Comparison of ENCODE assay signal across 27 mouse cellular contexts in the genomic region with DNA sequence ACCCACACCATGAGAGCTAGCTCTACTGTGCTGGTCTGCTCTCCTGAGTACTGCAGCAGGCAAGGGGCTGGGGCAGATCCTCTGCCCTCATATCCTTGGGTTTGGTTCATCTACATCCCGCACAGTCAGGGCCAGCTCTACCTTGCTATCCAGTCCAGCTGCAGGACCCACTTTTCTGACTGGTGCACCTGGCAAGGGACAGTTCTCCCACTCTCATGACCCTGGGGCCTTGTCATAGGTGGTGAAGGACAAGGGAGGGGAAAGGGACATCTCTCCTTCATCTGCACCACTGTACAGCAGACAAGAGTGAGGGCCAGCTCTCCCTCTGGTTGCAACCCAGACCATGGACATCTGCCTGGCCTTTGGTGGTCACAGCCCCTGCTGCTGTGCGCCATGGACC.
DNase-seq lines count a peak whose midpoint lies in the region; ATAC-seq and TF ChIP-seq lines count a peak whose summit lies in the region.
"Had no signal": no experiment of that assay in that cellular context is flagged by ENCODE, and none has a peak within 500 bp of the region (broad histone marks: within the 10 kb centered on the region; RNA-seq: fewer than 3 reads in every experiment).

No protein-coding gene starts in this region.

- no peak for DNase-seq in embryonic facial prominence, embryonic 10.5 days (ENCODE audit: low spot score)
- DNase-seq in testis, postnatal 14 days (ENCODE audit: low spot score): no peak
- DNase-seq: adrenal gland, adult 8-10 months; adrenal gland, postnatal 25 days; cerebellum, adult 11-12 months; cerebellum, adult 8-10 months; cerebellum, postnatal 10 days; cerebellum, postnatal 36 days; embryo, embryonic 11 days; gastrocnemius, postnatal 10 days; gastrocnemius, postnatal 36 days; heart, postnatal 10 days; heart, postnatal 36 days had no signal

- TF ChIP-seq POLR2A in testis, adult 2 months (IDR thresholded peaks at IDR 0.05; ENCODE audit: control insufficient read depth, low read depth, low read length): 0 out of 2 replicates have a peak, but pooled peaks have one; percentile 20

- peak; percentile 52; the same call in 1 of the 2 replicates for ATAC-seq in embryonic facial prominence, embryonic 12.5 days (ENCODE audit: insufficient number of reproducible peaks, insufficient read depth, low FRiP score, low TSS enrichment)
- ATAC-seq in megakaryocyte, adult 5-6 weeks (ENCODE audit: poor library complexity, severe bottlenecking): no peak
- ATAC-seq in midbrain, embryonic 13.5 days: 0 out of 2 replicates have a peak, but pooled peaks have one; percentile 18
- ATAC-seq in midbrain, embryonic 16.5 days: no peak
- ATAC-seq: activated CD4-positive, CD25-positive, alpha-beta regulatory T cell, adult 4 months; forebrain, embryonic 13.5 days; forebrain, embryonic 16.5 days had no signal

- no peaks in the 10 kb centered on the region for H3K36me3 ChIP-seq in embryonic facial prominence, embryonic 12.5 days
- no peaks in the 10 kb centered on the region for H3K36me3 ChIP-seq in embryonic facial prominence, embryonic 10.5 days (replicated peaks)
- no peaks in the 10 kb centered on the region for H3K36me3 ChIP-seq in megakaryocyte, embryonic 14.5 days (replicated peaks; ENCODE audit: low read length)
- H3K36me3 ChIP-seq in midbrain, embryonic 13.5 days: no peaks in the 10 kb centered on the region
- no peaks in the 10 kb centered on the region for H3K36me3 ChIP-seq in midbrain, embryonic 16.5 days (ENCODE audit: control insufficient read depth, insufficient read depth, low read length)
- H3K36me3 ChIP-seq in testis, adult 2 months (ENCODE audit: control insufficient read depth, insufficient read depth, low read length): no peaks in the 10 kb centered on the region
- H3K36me3 ChIP-seq: forebrain, embryonic 10.5 days; heart, embryonic 12.5 days; heart, embryonic 15.5 days; hindbrain, embryonic 10.5 days had no signal

- no peak overlapping the region for H3K9ac ChIP-seq in embryonic facial prominence, embryonic 12.5 days
- H3K9ac ChIP-seq in midbrain, embryonic 13.5 days (replicated peaks): no peak overlapping the region
- H3K9ac ChIP-seq in midbrain, embryonic 16.5 days (ENCODE audit: low read depth, low read length): no peak overlapping the region
- H3K9ac ChIP-seq: forebrain, embryonic 13.5 days; heart, embryonic 12.5 days; heart, embryonic 15.5 days; hindbrain, embryonic 14.5 days had no signal

- TF ChIP-seq CTCF in testis, adult 2 months (IDR thresholded peaks at IDR 0.05; ENCODE audit: control insufficient read depth, insufficient read depth, insufficient replicate concordance, low read depth, low read length): no peak

- no peaks in the 10 kb centered on the region for H3K4me1 ChIP-seq in embryonic facial prominence, embryonic 12.5 days
- peaks cover 3% of the 10 kb centered on the region; the same call in 1 of the 2 replicates for H3K4me1 ChIP-seq in embryonic facial prominence, embryonic 10.5 days
- 0 out of 2 replicates have a peak, but pooled peaks cover 7% of the 10 kb centered on the region for H3K4me1 ChIP-seq in megakaryocyte, embryonic 14.5 days
- no peaks in the 10 kb centered on the region; the same call in 1 of the 2 replicates for H3K4me1 ChIP-seq in midbrain, embryonic 13.5 days (replicated peaks)
- H3K4me1 ChIP-seq in midbrain, embryonic 16.5 days (ENCODE audit: control insufficient read depth, insufficient read depth, low read length): no peaks in the 10 kb centered on the region
- H3K4me1 ChIP-seq in testis, adult 2 months (ENCODE audit: control insufficient read depth, insufficient read depth, low read length): no peaks in the 10 kb centered on the region
- H3K4me1 ChIP-seq: forebrain, embryonic 13.5 days; hindbrain, embryonic 10.5 days had no signal

- no peaks in the 10 kb centered on the region for H3K9me3 ChIP-seq in embryonic facial prominence, embryonic 12.5 days
- no peaks in the 10 kb centered on the region for H3K9me3 ChIP-seq in embryonic facial prominence, embryonic 10.5 days
- H3K9me3 ChIP-seq in megakaryocyte, embryonic 14.5 days: peaks cover 9% of the 10 kb centered on the region
- no peaks in the 10 kb centered on the region for H3K9me3 ChIP-seq in midbrain, embryonic 13.5 days
- no peaks in the 10 kb centered on the region for H3K9me3 ChIP-seq in midbrain, embryonic 16.5 days (replicated peaks; ENCODE audit: control insufficient read depth, low read length, poor library complexity, severe bottlenecking)
- H3K9me3 ChIP-seq: forebrain, embryonic 10.5 days; forebrain, embryonic 13.5 days; heart, embryonic 12.5 days; heart, embryonic 15.5 days; hindbrain, embryonic 10.5 days had no signal

- no peaks in the 10 kb centered on the region for H3K27me3 ChIP-seq in embryonic facial prominence, embryonic 12.5 days
- no peaks in the 10 kb centered on the region for H3K27me3 ChIP-seq in embryonic facial prominence, embryonic 10.5 days (replicated peaks; ENCODE audit: low read depth, poor library complexity, severe bottlenecking)
- no peaks in the 10 kb centered on the region for H3K27me3 ChIP-seq in megakaryocyte, embryonic 14.5 days (replicated peaks)
- no peaks in the 10 kb centered on the region for H3K27me3 ChIP-seq in midbrain, embryonic 13.5 days
- no peaks in the 10 kb centered on the region for H3K27me3 ChIP-seq in midbrain, embryonic 16.5 days (ENCODE audit: control insufficient read depth, insufficient read depth, low read depth, low read length)
- H3K27me3 ChIP-seq in testis, adult 2 months (ENCODE audit: control insufficient read depth, insufficient read depth, low read length): no peaks in the 10 kb centered on the region
- H3K27me3 ChIP-seq: forebrain, embryonic 13.5 days; heart, embryonic 12.5 days; heart, embryonic 15.5 days had no signal

- no peak overlapping the region for H3K4me2 ChIP-seq in embryonic facial prominence, embryonic 12.5 days (replicated peaks)
- H3K4me2 ChIP-seq in midbrain, embryonic 13.5 days (replicated peaks): no peak overlapping the region
- H3K4me2 ChIP-seq in midbrain, embryonic 16.5 days (ENCODE audit: low read length): no peak overlapping the region
- H3K4me2 ChIP-seq: forebrain, embryonic 13.5 days; heart, embryonic 12.5 days; heart, embryonic 15.5 days; hindbrain, embryonic 14.5 days had no signal

- no peak overlapping the region for H3K27ac ChIP-seq in embryonic facial prominence, embryonic 12.5 days
- no peak overlapping the region for H3K27ac ChIP-seq in embryonic facial prominence, embryonic 10.5 days (replicated peaks)
- no peak overlapping the region for H3K27ac ChIP-seq in midbrain, embryonic 13.5 days
- no peak overlapping the region for H3K27ac ChIP-seq in midbrain, embryonic 16.5 days (ENCODE audit: low read length)
- peak overlapping the region; percentile 75 for H3K27ac ChIP-seq in testis, adult 2 months (ENCODE audit: control insufficient read depth, insufficient read depth, low read depth, low read length)
- H3K27ac ChIP-seq: forebrain, embryonic 10.5 days; forebrain, embryonic 13.5 days; heart, embryonic 15.5 days; hindbrain, embryonic 10.5 days; hindbrain, embryonic 14.5 days had no signal

- no peak overlapping the region for H3K4me3 ChIP-seq in embryonic facial prominence, embryonic 12.5 days
- no peak overlapping the region for H3K4me3 ChIP-seq in embryonic facial prominence, embryonic 10.5 days
- peak overlapping the region; percentile 8 for H3K4me3 ChIP-seq in megakaryocyte, embryonic 14.5 days (replicated peaks)
- no peak overlapping the region for H3K4me3 ChIP-seq in midbrain, embryonic 13.5 days (replicated peaks)
- no peak overlapping the region for H3K4me3 ChIP-seq in midbrain, embryonic 16.5 days (ENCODE audit: low read depth, low read length)
- H3K4me3 ChIP-seq in testis, adult 2 months (ENCODE audit: control insufficient read depth, low read depth, low read length): peak overlapping the region; percentile 84
- H3K4me3 ChIP-seq: forebrain, embryonic 10.5 days; forebrain, embryonic 13.5 days; heart, embryonic 12.5 days; heart, embryonic 15.5 days; hindbrain, embryonic 10.5 days had no signal

- 94% methylated on average over 2 of the region's 2 CpGs for WGBS in embryonic facial prominence, embryonic 12.5 days
- WGBS in embryonic facial prominence, embryonic 10.5 days: 91% methylated on average over 2 of the region's 2 CpGs
- WGBS in midbrain, embryonic 13.5 days: 93% methylated on average over 2 of the region's 2 CpGs
- WGBS in midbrain, embryonic 16.5 days: 100% methylated on average over 2 of the region's 2 CpGs

Comparison
In these comparisons a context has a peak if more than half of its experiments do, and no peak if none do; other contexts are left out.
1. ATAC-seq: peak in embryonic facial prominence, embryonic 12.5 days (single experiment) and midbrain, embryonic 13.5 days (single experiment); none in megakaryocyte, adult 5-6 weeks (single experiment) and midbrain, embryonic 16.5 days (single experiment).
2. H3K4me3 ChIP-seq: peak in megakaryocyte, embryonic 14.5 days (single experiment) and testis, adult 2 months (single experiment); none in embryonic facial prominence, embryonic 12.5 days (single experiment), embryonic facial prominence, embryonic 10.5 days (single experiment), midbrain, embryonic 13.5 days (single experiment) and midbrain, embryonic 16.5 days (single experiment).